Mouse (Mus musculus) kidney, adult 11 months (tissue): ENCODE results near the gene 1700001C19Rik.

Experiments used
- DNase-seq: peaks from one replicate; pipeline ENCODE4 v3.0.0; 2022

1700001C19Rik gene

GRCm38 (mm10) chr17:47436907-47437547, at the start of gene 1700001C19Rik:
Gene 1700001C19Rik (minus strand): TSS chr17:47437376.
- no peak for DNase-seq

GRCm38 (mm10) chr17:47485791-47486190, 48.6 kb upstream of the 1700001C19Rik start:
- DNase-seq: no peak

GRCm38 (mm10) chr17:47484993-47485392, 47.8 kb upstream of the 1700001C19Rik start:
- DNase-seq: no peak

GRCm38 (mm10) chr17:47484241-47484921, 47.2 kb upstream of the 1700001C19Rik start:
- DNase-seq: peak; percentile 83

GRCm38 (mm10) chr17:47482401-47482800, 45.2 kb upstream of the 1700001C19Rik start:
- DNase-seq: no peak

GRCm38 (mm10) chr17:47479887-47480286, 42.7 kb upstream of the 1700001C19Rik start:
- no peak for DNase-seq

GRCm38 (mm10) chr17:47475714-47476113, 38.5 kb upstream of the 1700001C19Rik start:
- no peak for DNase-seq

GRCm38 (mm10) chr17:47475181-47475580, 38.0 kb upstream of the 1700001C19Rik start:
- peak; percentile 71 for DNase-seq

GRCm38 (mm10) chr17:47474250-47474649, 37.1 kb upstream of the 1700001C19Rik start:
- DNase-seq: no peak

GRCm38 (mm10) chr17:47473434-47473974, 36.3 kb upstream of the 1700001C19Rik start:
- no peak for DNase-seq

- no peak for DNase-seq
Measured at GRCm38 (mm10) chr17:47472435-47473350, 35.5 kb upstream of the 1700001C19Rik start.

- no peak for DNase-seq
Measured at GRCm38 (mm10) chr17:47470686-47471085, 33.5 kb upstream of the 1700001C19Rik start.

- DNase-seq: no peak
Measured at GRCm38 (mm10) chr17:47470121-47470520, 32.9 kb upstream of the 1700001C19Rik start.

- no peak for DNase-seq
Measured at GRCm38 (mm10) chr17:47469642-47470041, 32.5 kb upstream of the 1700001C19Rik start.

- DNase-seq: no peak
Measured at GRCm38 (mm10) chr17:47468466-47468865, 31.3 kb upstream of the 1700001C19Rik start.

- DNase-seq: no peak
Measured at GRCm38 (mm10) chr17:47468063-47468462, 30.9 kb upstream of the 1700001C19Rik start.

- DNase-seq: no peak
Measured at GRCm38 (mm10) chr17:47467659-47468058, 30.5 kb upstream of the 1700001C19Rik start.

- DNase-seq: no peak
Measured at GRCm38 (mm10) chr17:47466284-47466683, 29.1 kb upstream of the 1700001C19Rik start.

- no peak for DNase-seq
Measured at GRCm38 (mm10) chr17:47465016-47465415, 27.8 kb upstream of the 1700001C19Rik start.

GRCm38 (mm10) chr17:47464248-47464965, 27.2 kb upstream of the 1700001C19Rik start:
- no peak for DNase-seq

- no peak for DNase-seq
Measured at GRCm38 (mm10) chr17:47462728-47463388, 25.7 kb upstream of the 1700001C19Rik start.

GRCm38 (mm10) chr17:47462209-47462608, 25.0 kb upstream of the 1700001C19Rik start:
- no peak for DNase-seq
